Mouse (Mus musculus) intestine, embryonic 15.5 days (tissue): ENCODE results near the gene Mcur1. TPM values are rescaled to one million over a fixed set of nuclear protein-coding genes. Genes with fewer than 3 reads are reported as not detected.

Source experiments
- ATAC-seq: fragments of 200-750 bp; cut with Nextera tagmentation; 2 replicates; pipeline ENCODE4 v1.8.0; 2017; ENCODE audit warnings: moderate TSS enrichment, moderate library complexity
- H3K27ac ChIP-seq: fragments of 300-500 bp; sonication (generic); 2 replicates; pipeline ENCODE4 v1.5.1; 2015; ENCODE audit warnings: mild to moderate bottlenecking, inconsistent platforms
- H3K27me3 ChIP-seq: fragments of 300-500 bp; sonication (generic); replicated peaks from 2 replicates; pipeline ENCODE4 v1.6.1; 2015; ENCODE audit warnings: inconsistent platforms
- H3K36me3 ChIP-seq: fragments of 300-500 bp; sonication (generic); 2 replicates; pipeline ENCODE4 v1.6.1; 2015; ENCODE audit warnings: inconsistent platforms
- H3K4me1 ChIP-seq: fragments of 300-500 bp; sonication (generic); replicated peaks from 2 replicates; pipeline ENCODE4 v1.6.1; 2015; ENCODE audit warnings: inconsistent platforms
- H3K4me2 ChIP-seq: fragments of 300-500 bp; sonication (generic); replicated peaks from 2 replicates; pipeline ENCODE4 v1.6.1; 2015; ENCODE audit warnings: mild to moderate bottlenecking, inconsistent platforms
- H3K4me3 ChIP-seq: fragments of 300-500 bp; sonication (generic); replicated peaks from 2 replicates; pipeline ENCODE4 v1.5.1; 2015; ENCODE audit warnings: inconsistent platforms
- H3K9ac ChIP-seq: fragments of 300-500 bp; sonication (generic); 2 replicates; pipeline ENCODE4 v1.6.1; 2015; ENCODE audit warnings: inconsistent platforms
- H3K9me3 ChIP-seq: fragments of 300-500 bp; sonication (generic); 2 replicates; pipeline ENCODE4 v1.6.1; 2016; ENCODE audit warnings: inconsistent platforms
- WGBS: fragments of 180-500 bp; shearing (Covaris S2); methylation state at CpG from one replicate; pipeline ENCODE4 v1.1.7; 2015; 5-methylcytosine and 5-hydroxymethylcytosine counted together
- polyA plus RNA-seq: library from polyadenylated mRNA; unstranded; fragments of >200 nt; fragmentation: Nextera tagmentation; extraction: Ambion mirVana; gene quantifications from 2 replicates; pipeline ENCODE4 v1.2.1, GENCODE M21; 2015

The Mcur1 gene
- polyA plus RNA-seq, result 11.0 TPM in 2 replicates

- H3K27ac ChIP-seq, result peak within 1 kb of the TSS; percentile 92
- under 1% methylated on average over 100 of the region's 100 CpGs for WGBS
- no peaks in the 10 kb centered on the region for H3K9me3 ChIP-seq
- H3K4me3 ChIP-seq, result peak within 1 kb of the TSS; percentile 77
- peak within 1 kb of the TSS; percentile 89 for H3K4me2 ChIP-seq
- no peaks in the 10 kb centered on the region for H3K36me3 ChIP-seq
- peaks cover 2% of the 10 kb centered on the region; the same call in 1 of the 2 replicates for H3K4me1 ChIP-seq
- ATAC-seq, result peak; percentile 99
- H3K27me3 ChIP-seq, result no peaks in the 10 kb centered on the region
- peak within 1 kb of the TSS; percentile 78 for H3K9ac ChIP-seq
Measured at GRCm38 (mm10) chr13:43559711-43560457, at the start of gene Mcur1. TSS of gene Mcur1 (minus strand) at chr13:43560191.

- Histone ChIP-seq H3K4me1 (no peaks in the 10 kb centered on the region), H3K4me3 (no peak overlapping the region), H3K4me2 (no peak overlapping the region), H3K9ac (no peak overlapping the region), H3K27ac (no peak overlapping the region), H3K36me3 (no peaks in the 10 kb centered on the region), H3K27me3 (no peaks in the 10 kb centered on the region), H3K9me3 (no peaks in the 10 kb centered on the region)
- 72% methylated on average over 6 of the region's 6 CpGs for WGBS
- no peak for ATAC-seq
Measured at GRCm38 (mm10) chr13:43608854-43609253, 48.9 kb upstream of the Mcur1 start.

- no peak overlapping the region for H3K27ac ChIP-seq
- no peak overlapping the region for H3K4me2 ChIP-seq
- H3K36me3 ChIP-seq, result no peaks in the 10 kb centered on the region
- no peaks in the 10 kb centered on the region for H3K4me1 ChIP-seq
- no peaks in the 10 kb centered on the region for H3K9me3 ChIP-seq
- no peak overlapping the region for H3K9ac ChIP-seq
- H3K4me3 ChIP-seq, result no peak overlapping the region
- WGBS, result 66% methylated on average over 13 of the region's 13 CpGs
- no peaks in the 10 kb centered on the region for H3K27me3 ChIP-seq
- no peak for ATAC-seq
Measured at GRCm38 (mm10) chr13:43603042-43603441, 43.1 kb upstream of the Mcur1 start.

- WGBS, result 84% methylated on average over 2 of the region's 2 CpGs
- H3K27ac ChIP-seq, result no peak overlapping the region
- no peaks in the 10 kb centered on the region for H3K9me3 ChIP-seq
- no peaks in the 10 kb centered on the region for H3K4me1 ChIP-seq
- ATAC-seq, result no peak
- no peaks in the 10 kb centered on the region for H3K36me3 ChIP-seq
- H3K27me3 ChIP-seq, result no peaks in the 10 kb centered on the region
- H3K4me2 ChIP-seq, result no peak overlapping the region
- H3K9ac ChIP-seq, result no peak overlapping the region
- no peak overlapping the region for H3K4me3 ChIP-seq
Measured at GRCm38 (mm10) chr13:43602440-43602839, 42.4 kb upstream of the Mcur1 start.

GRCm38 (mm10) chr13:43600967-43601366 lies 41.0 kb upstream of the Mcur1 start:
- Histone ChIP-seq H3K4me2 (no peak overlapping the region), H3K36me3 (no peaks in the 10 kb centered on the region), H3K27ac (no peak overlapping the region), H3K4me1 (no peaks in the 10 kb centered on the region), H3K9ac (no peak overlapping the region), H3K27me3 (no peaks in the 10 kb centered on the region), H3K9me3 (no peaks in the 10 kb centered on the region), H3K4me3 (no peak overlapping the region)
- whole genome bisulfite sequencing, result 93% methylated on average over 6 of the region's 6 CpGs
- no peak for ATAC-seq

GRCm38 (mm10) chr13:43595896-43596295 lies 35.9 kb upstream of the Mcur1 start:
- 56% methylated on average over 4 of the region's 4 CpGs for WGBS
- H3K9ac ChIP-seq, result no peak overlapping the region
- no peak for ATAC-seq

GRCm38 (mm10) chr13:43592681-43593068 lies 32.7 kb upstream of the Mcur1 start:
- Histone ChIP-seq H3K27ac (no peak overlapping the region), H3K27me3 (no peaks in the 10 kb centered on the region), H3K4me3 (no peak overlapping the region), H3K36me3 (no peaks in the 10 kb centered on the region), H3K4me2 (no peak overlapping the region; the same call in 1 of the 2 replicates), H3K9ac (no peak overlapping the region), H3K4me1 (no peaks in the 10 kb centered on the region), H3K9me3 (no peaks in the 10 kb centered on the region)
- no peak for ATAC-seq
- WGBS, result 53% methylated on average over 8 of the region's 8 CpGs

More at GRCm38 (mm10) chr13:43595896-43596295, 35.9 kb upstream of the Mcur1 start:
- H3K9me3 ChIP-seq, result no peaks in the 10 kb centered on the region
- no peak overlapping the region for H3K4me2 ChIP-seq
- H3K4me3 ChIP-seq, result no peak overlapping the region
- H3K27ac ChIP-seq, result no peak overlapping the region
- H3K27me3 ChIP-seq, result no peaks in the 10 kb centered on the region
- no peaks in the 10 kb centered on the region for H3K4me1 ChIP-seq
- H3K36me3 ChIP-seq, result no peaks in the 10 kb centered on the region

- H3K4me3 ChIP-seq, result no peak overlapping the region
- H3K4me2 ChIP-seq, result no peak overlapping the region; the same call in 1 of the 2 replicates
- no peaks in the 10 kb centered on the region for H3K4me1 ChIP-seq
- no peaks in the 10 kb centered on the region for H3K9me3 ChIP-seq
- H3K27me3 ChIP-seq, result no peaks in the 10 kb centered on the region
- H3K36me3 ChIP-seq, result no peaks in the 10 kb centered on the region
- no peak for ATAC-seq
- no peak overlapping the region for H3K27ac ChIP-seq
- H3K9ac ChIP-seq, result no peak overlapping the region
- 69% methylated on average over 28 of the region's 28 CpGs for WGBS
Measured at GRCm38 (mm10) chr13:43591828-43592680, 32.1 kb upstream of the Mcur1 start.

GRCm38 (mm10) chr13:43587844-43588840 lies 28.2 kb upstream of the Mcur1 start:
- H3K27ac ChIP-seq, result no peak overlapping the region
- 80% methylated on average over 14 of the region's 14 CpGs for WGBS
- ATAC-seq, result no peak
- H3K4me2 ChIP-seq, result no peak overlapping the region
- H3K9me3 ChIP-seq, result no peaks in the 10 kb centered on the region
- H3K36me3 ChIP-seq, result no peaks in the 10 kb centered on the region
- no peaks in the 10 kb centered on the region for H3K4me1 ChIP-seq
- H3K9ac ChIP-seq, result no peak overlapping the region
- no peak overlapping the region for H3K4me3 ChIP-seq
- H3K27me3 ChIP-seq, result no peaks in the 10 kb centered on the region

- Histone ChIP-seq H3K9ac (no peak overlapping the region), H3K27me3 (no peaks in the 10 kb centered on the region), H3K4me1 (no peaks in the 10 kb centered on the region), H3K4me2 (no peak overlapping the region), H3K4me3 (no peak overlapping the region), H3K27ac (no peak overlapping the region), H3K9me3 (no peaks in the 10 kb centered on the region), H3K36me3 (no peaks in the 10 kb centered on the region)
- 91% methylated on average over 3 of the region's 3 CpGs for whole genome bisulfite sequencing
- ATAC-seq, result no peak
Measured at GRCm38 (mm10) chr13:43586966-43587365, 27.0 kb upstream of the Mcur1 start.

- Histone ChIP-seq H3K27ac (no peak overlapping the region), H3K27me3 (no peaks in the 10 kb centered on the region), H3K4me3 (no peak overlapping the region), H3K9me3 (no peaks in the 10 kb centered on the region), H3K36me3 (no peaks in the 10 kb centered on the region), H3K4me1 (no peaks in the 10 kb centered on the region), H3K9ac (no peak overlapping the region), H3K4me2 (no peak overlapping the region)
- WGBS, result 77% methylated on average over 2 of the region's 2 CpGs
- ATAC-seq, result no peak
Measured at GRCm38 (mm10) chr13:43585335-43585734, 25.3 kb upstream of the Mcur1 start.

GRCm38 (mm10) chr13:43583504-43583903 lies 23.5 kb upstream of the Mcur1 start:
- WGBS, result 64% methylated on average over 8 of the region's 8 CpGs
- no peak overlapping the region for H3K4me2 ChIP-seq
- no peaks in the 10 kb centered on the region for H3K4me1 ChIP-seq
- ATAC-seq, result no peak
- H3K27ac ChIP-seq, result no peak overlapping the region
- H3K27me3 ChIP-seq, result no peaks in the 10 kb centered on the region
- no peaks in the 10 kb centered on the region for H3K36me3 ChIP-seq
- no peaks in the 10 kb centered on the region for H3K9me3 ChIP-seq
- no peak overlapping the region for H3K4me3 ChIP-seq
- no peak overlapping the region for H3K9ac ChIP-seq
